Mouse (Mus musculus): Measurements from ENCODE around the gene Cfap58. TPM values are rescaled to one million over a fixed set of nuclear protein-coding genes. Genes with fewer than 3 reads are reported as not detected.

Cfap58 gene
- polyA plus RNA-seq, 1 experiment from 2014 or later = not detected

DNA sequence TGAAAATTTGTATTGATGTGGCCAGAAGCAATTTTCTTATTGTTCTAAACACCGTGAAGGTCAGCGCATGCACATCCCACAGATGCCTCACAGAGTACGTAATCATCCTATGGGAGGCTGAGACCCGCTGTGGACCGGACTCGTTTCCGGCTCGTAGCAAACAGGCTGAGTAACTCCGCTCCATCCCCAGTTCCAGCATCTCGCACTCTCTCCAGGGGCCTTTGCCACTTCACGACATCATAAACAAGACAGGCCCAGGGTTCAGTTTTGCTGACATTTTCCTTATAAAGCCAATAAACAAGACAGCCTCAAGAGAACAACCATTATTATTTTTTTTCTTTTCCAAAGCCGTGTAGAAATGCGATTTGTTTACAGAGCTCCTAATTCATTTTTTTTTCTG, 82.6 kb downstream of the Cfap58 start:
- no peaks in the 10 kb centered on the region for H3K9me3 ChIP-seq (ENCODE audit: control insufficient read depth, low read length)
- no peak overlapping the region for H3K27ac ChIP-seq (ENCODE audit: low read length)
- H3K4me1 ChIP-seq (ENCODE audit: control insufficient read depth, insufficient read depth, low read length) = no peaks in the 10 kb centered on the region
- H3K4me2 ChIP-seq (ENCODE audit: low read depth, low read length) = no peak overlapping the region
- no peak; the same call in 1 of the 2 replicates for ATAC-seq
- no peak overlapping the region for H3K4me3 ChIP-seq (ENCODE audit: low read length)
- 54% methylated on average over 13 of the region's 13 CpGs for WGBS
- H3K9ac ChIP-seq (ENCODE audit: low read depth, low read length) = no peak overlapping the region
- H3K27me3 ChIP-seq (replicated peaks; ENCODE audit: control insufficient read depth, insufficient read depth, low read length) = no peaks in the 10 kb centered on the region
- no peaks in the 10 kb centered on the region for H3K36me3 ChIP-seq (ENCODE audit: control insufficient read depth, insufficient read depth, low read length)

DNA sequence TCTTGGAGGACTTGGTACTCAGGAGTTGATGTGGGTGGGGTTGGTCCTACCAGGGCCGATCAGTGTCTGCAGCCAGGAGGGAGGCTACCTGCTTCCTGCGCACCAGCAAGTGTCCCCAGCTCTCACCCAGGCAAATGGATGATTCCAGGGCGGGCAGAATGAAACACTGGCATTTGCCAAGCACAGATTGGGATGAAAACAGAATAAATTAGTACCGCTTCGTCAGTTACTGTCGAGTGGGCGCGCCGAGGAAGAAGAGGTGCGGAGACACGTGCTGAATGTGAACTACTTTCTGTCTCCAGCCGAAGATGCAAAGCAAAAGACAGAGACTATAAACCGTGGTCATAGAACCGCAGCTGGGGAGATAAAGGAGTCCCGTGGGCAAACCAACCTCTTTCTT, 84.0 kb downstream of the Cfap58 start:
- ATAC-seq = no peak
- H3K4me1 ChIP-seq (ENCODE audit: control insufficient read depth, insufficient read depth, low read length) = no peaks in the 10 kb centered on the region
- H3K4me2 ChIP-seq (ENCODE audit: low read depth, low read length) = no peak overlapping the region
- H3K36me3 ChIP-seq (ENCODE audit: control insufficient read depth, insufficient read depth, low read length) = no peaks in the 10 kb centered on the region
- no peak overlapping the region for H3K27ac ChIP-seq (ENCODE audit: low read length)
- no peaks in the 10 kb centered on the region for H3K27me3 ChIP-seq (replicated peaks; ENCODE audit: control insufficient read depth, insufficient read depth, low read length)
- H3K9me3 ChIP-seq (ENCODE audit: control insufficient read depth, low read length) = no peaks in the 10 kb centered on the region
- H3K9ac ChIP-seq (ENCODE audit: low read depth, low read length) = no peak overlapping the region
- no peak overlapping the region for H3K4me3 ChIP-seq (ENCODE audit: low read length)
- 79% methylated on average over 15 of the region's 15 CpGs for WGBS

DNA sequence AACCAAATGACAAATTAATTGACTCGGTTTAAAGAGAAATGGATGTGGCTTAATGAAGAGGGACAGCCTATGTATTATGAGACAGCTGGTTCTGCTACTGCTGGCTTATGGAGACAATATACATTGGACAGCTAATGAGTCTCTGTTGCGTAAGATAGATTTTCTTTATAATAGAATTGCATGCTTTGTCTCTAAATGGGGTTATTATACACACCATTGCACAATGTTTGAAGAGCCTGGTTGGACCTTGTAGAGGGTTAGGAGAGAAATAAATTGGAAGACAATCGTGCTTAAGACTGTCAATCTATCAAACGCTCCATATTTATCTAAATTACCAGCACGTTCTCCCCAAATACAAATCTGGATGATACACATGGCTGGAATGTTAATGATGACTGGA, 85.3 kb downstream of the Cfap58 start:
- H3K4me2 ChIP-seq (ENCODE audit: low read depth, low read length) = no peak overlapping the region
- H3K4me3 ChIP-seq (ENCODE audit: low read length) = no peak overlapping the region
- no peak for ATAC-seq
- H3K9me3 ChIP-seq (ENCODE audit: control insufficient read depth, low read length) = no peaks in the 10 kb centered on the region
- WGBS = 67% methylated on average over 5 of the region's 5 CpGs
- H3K4me1 ChIP-seq (ENCODE audit: control insufficient read depth, insufficient read depth, low read length) = no peaks in the 10 kb centered on the region
- H3K36me3 ChIP-seq (ENCODE audit: control insufficient read depth, insufficient read depth, low read length) = no peaks in the 10 kb centered on the region
- no peak overlapping the region for H3K27ac ChIP-seq (ENCODE audit: low read length)
- no peak overlapping the region for H3K9ac ChIP-seq (ENCODE audit: low read depth, low read length)
- no peaks in the 10 kb centered on the region for H3K27me3 ChIP-seq (replicated peaks; ENCODE audit: control insufficient read depth, insufficient read depth, low read length)

- Histone ChIP-seq H3K9ac (ENCODE audit: low read depth, low read length) (no peak overlapping the region), H3K27me3 (replicated peaks; ENCODE audit: control insufficient read depth, insufficient read depth, low read length) (no peaks in the 10 kb centered on the region), H3K27ac (ENCODE audit: low read length) (no peak overlapping the region), H3K4me1 (ENCODE audit: control insufficient read depth, insufficient read depth, low read length) (no peaks in the 10 kb centered on the region), H3K4me3 (ENCODE audit: low read length) (no peak overlapping the region), H3K4me2 (ENCODE audit: low read depth, low read length) (no peak overlapping the region), H3K9me3 (ENCODE audit: control insufficient read depth, low read length) (no peaks in the 10 kb centered on the region), H3K36me3 (ENCODE audit: control insufficient read depth, insufficient read depth, low read length) (no peaks in the 10 kb centered on the region)
- 85% methylated on average over 10 of the region's 10 CpGs for WGBS
- no peak for ATAC-seq
These were observed 86.3 kb downstream of the Cfap58 start for GRCm38 (mm10) chr19:48023726-48024125.

GRCm38 (mm10) chr19:48025366-48025765, 87.9 kb downstream of the Cfap58 start:
- Histone ChIP-seq H3K27ac (ENCODE audit: low read length) (no peak overlapping the region), H3K4me1 (ENCODE audit: control insufficient read depth, insufficient read depth, low read length) (no peaks in the 10 kb centered on the region), H3K9ac (ENCODE audit: low read depth, low read length) (no peak overlapping the region), H3K27me3 (replicated peaks; ENCODE audit: control insufficient read depth, insufficient read depth, low read length) (no peaks in the 10 kb centered on the region), H3K4me3 (ENCODE audit: low read length) (no peak overlapping the region), H3K4me2 (ENCODE audit: low read depth, low read length) (no peak overlapping the region), H3K36me3 (ENCODE audit: control insufficient read depth, insufficient read depth, low read length) (no peaks in the 10 kb centered on the region), H3K9me3 (ENCODE audit: control insufficient read depth, low read length) (no peaks in the 10 kb centered on the region)
- WGBS = 84% methylated on average over 8 of the region's 8 CpGs
- ATAC-seq = no peak

DNA sequence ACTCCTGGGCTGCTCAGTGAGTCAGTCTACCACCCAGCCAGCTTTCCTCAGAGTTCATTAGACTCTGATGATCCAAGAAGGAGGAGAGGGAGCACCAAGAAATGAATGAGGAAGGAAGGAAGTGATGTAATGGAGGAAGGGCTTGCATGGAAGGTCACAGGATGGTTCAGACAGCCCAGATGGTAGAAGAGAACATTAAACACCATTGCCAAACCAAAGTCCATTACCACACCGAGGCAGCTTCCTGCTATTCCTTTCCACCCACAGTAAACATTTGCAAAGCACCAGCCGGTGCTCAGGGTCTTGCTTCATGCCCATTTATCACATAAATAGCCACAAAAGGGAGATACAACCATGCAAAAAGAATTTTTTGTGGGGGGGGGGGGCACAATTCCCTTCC, 89.4 kb downstream of the Cfap58 start:
- H3K27me3 ChIP-seq (replicated peaks; ENCODE audit: control insufficient read depth, insufficient read depth, low read length) = no peaks in the 10 kb centered on the region
- H3K9me3 ChIP-seq (ENCODE audit: control insufficient read depth, low read length) = no peaks in the 10 kb centered on the region
- ATAC-seq = no peak
- WGBS = 27% methylated on average over 2 of the region's 2 CpGs
- H3K36me3 ChIP-seq (ENCODE audit: control insufficient read depth, insufficient read depth, low read length) = no peaks in the 10 kb centered on the region
- no peak overlapping the region for H3K4me2 ChIP-seq (ENCODE audit: low read depth, low read length)
- no peaks in the 10 kb centered on the region for H3K4me1 ChIP-seq (ENCODE audit: control insufficient read depth, insufficient read depth, low read length)
- H3K27ac ChIP-seq (ENCODE audit: low read length) = no peak overlapping the region
- no peak overlapping the region for H3K4me3 ChIP-seq (ENCODE audit: low read length)
- no peak overlapping the region for H3K9ac ChIP-seq (ENCODE audit: low read depth, low read length)

DNA sequence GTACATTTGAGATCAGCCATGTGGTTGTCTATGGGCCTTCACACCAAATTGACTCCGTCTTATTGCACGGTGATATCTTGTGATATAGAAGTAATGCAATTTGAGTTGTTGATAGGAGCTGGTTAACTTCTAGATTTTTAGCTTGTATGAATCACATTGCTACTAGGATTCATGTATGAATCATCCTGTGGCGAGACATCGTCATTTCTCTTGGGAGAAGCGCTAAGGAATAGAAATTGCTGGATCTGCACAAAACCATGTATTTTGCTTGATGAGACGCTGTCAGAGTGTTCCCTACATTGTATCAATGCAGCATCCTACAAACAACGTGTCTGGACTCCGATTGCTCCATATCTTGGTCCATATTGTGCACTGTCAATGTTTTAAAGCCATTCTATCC, 102.1 kb downstream of the Cfap58 start:
- Histone ChIP-seq H3K4me2 (ENCODE audit: low read depth, low read length) (no peak overlapping the region), H3K27me3 (replicated peaks; ENCODE audit: control insufficient read depth, insufficient read depth, low read length) (no peaks in the 10 kb centered on the region), H3K4me1 (ENCODE audit: control insufficient read depth, insufficient read depth, low read length) (no peaks in the 10 kb centered on the region), H3K4me3 (ENCODE audit: low read length) (no peak overlapping the region), H3K9me3 (ENCODE audit: control insufficient read depth, low read length) (no peaks in the 10 kb centered on the region), H3K27ac (ENCODE audit: low read length) (no peak overlapping the region), H3K36me3 (ENCODE audit: control insufficient read depth, insufficient read depth, low read length) (no peaks in the 10 kb centered on the region), H3K9ac (ENCODE audit: low read depth, low read length) (no peak overlapping the region)
- WGBS = 86% methylated on average over 8 of the region's 8 CpGs
- no peak for ATAC-seq

- Histone ChIP-seq H3K27ac (ENCODE audit: low read length) (no peak overlapping the region), H3K4me3 (ENCODE audit: low read length) (no peak overlapping the region), H3K4me1 (ENCODE audit: control insufficient read depth, insufficient read depth, low read length) (no peaks in the 10 kb centered on the region), H3K27me3 (replicated peaks; ENCODE audit: control insufficient read depth, insufficient read depth, low read length) (no peaks in the 10 kb centered on the region), H3K36me3 (ENCODE audit: control insufficient read depth, insufficient read depth, low read length) (no peaks in the 10 kb centered on the region), H3K9ac (ENCODE audit: low read depth, low read length) (no peak overlapping the region), H3K9me3 (ENCODE audit: control insufficient read depth, low read length) (no peaks in the 10 kb centered on the region), H3K4me2 (ENCODE audit: low read depth, low read length) (no peak overlapping the region)
- no peak for ATAC-seq
- WGBS = 81% methylated on average over 7 of the region's 7 CpGs
These were observed 109.8 kb downstream of the Cfap58 start for GRCm38 (mm10) chr19:48047315-48047714.

DNA sequence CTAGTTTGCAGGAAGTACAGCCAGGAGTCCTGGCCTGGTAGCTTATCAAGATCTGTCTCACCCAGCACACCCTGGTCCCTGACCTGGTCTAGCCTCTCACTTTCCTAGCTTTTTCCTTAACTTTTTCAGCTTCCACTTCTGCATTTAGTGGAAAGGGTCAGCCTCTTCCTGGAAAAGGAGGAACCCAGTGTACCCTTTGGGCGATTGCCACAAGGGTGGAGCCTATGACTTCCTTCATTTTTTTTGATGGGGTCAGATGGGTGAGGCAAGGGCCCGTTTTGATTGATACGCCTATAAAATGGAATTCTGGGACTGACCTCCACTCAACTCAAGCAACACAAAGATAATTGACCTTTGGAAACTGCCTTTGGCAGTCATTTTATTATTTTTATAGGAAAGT, 111.9 kb downstream of the Cfap58 start:
- no peaks in the 10 kb centered on the region for H3K4me1 ChIP-seq (ENCODE audit: control insufficient read depth, insufficient read depth, low read length)
- H3K36me3 ChIP-seq (ENCODE audit: control insufficient read depth, insufficient read depth, low read length) = no peaks in the 10 kb centered on the region
- ATAC-seq = no peak
- no peaks in the 10 kb centered on the region for H3K9me3 ChIP-seq (ENCODE audit: control insufficient read depth, low read length)
- no peak overlapping the region for H3K27ac ChIP-seq (ENCODE audit: low read length)
- no peak overlapping the region for H3K4me3 ChIP-seq (ENCODE audit: low read length)
- H3K27me3 ChIP-seq (replicated peaks; ENCODE audit: control insufficient read depth, insufficient read depth, low read length) = no peaks in the 10 kb centered on the region
- H3K4me2 ChIP-seq (ENCODE audit: low read depth, low read length) = no peak overlapping the region
- H3K9ac ChIP-seq (ENCODE audit: low read depth, low read length) = no peak overlapping the region
- 61% methylated on average over 3 of the region's 3 CpGs for WGBS

DNA sequence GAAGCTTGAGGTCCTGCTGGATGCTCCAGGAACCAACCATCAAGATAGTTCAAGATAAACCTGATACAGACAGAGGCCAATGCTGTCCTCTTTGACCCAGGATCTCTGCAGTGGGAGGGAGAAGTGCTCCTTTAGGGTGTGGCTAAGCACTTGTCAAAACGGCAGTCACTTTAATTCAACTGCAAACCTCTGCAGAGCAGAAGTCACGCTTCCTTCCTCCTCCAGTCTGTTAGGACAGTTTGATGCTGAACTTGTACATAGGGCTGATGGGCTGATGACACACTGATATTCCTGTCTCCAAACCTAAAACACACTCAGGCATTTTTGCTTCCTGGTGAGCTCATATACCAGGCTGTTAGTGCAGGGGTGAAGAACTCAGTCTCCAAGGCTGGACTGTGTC, 125.8 kb downstream of the Cfap58 start:
- Histone ChIP-seq H3K4me3 (ENCODE audit: low read length) (no peak overlapping the region), H3K9ac (ENCODE audit: low read depth, low read length) (no peak overlapping the region), H3K4me1 (ENCODE audit: control insufficient read depth, insufficient read depth, low read length) (0 out of 2 replicates have a peak, but pooled peaks cover 3% of the 10 kb centered on the region), H3K4me2 (ENCODE audit: low read depth, low read length) (no peak overlapping the region), H3K27me3 (replicated peaks; ENCODE audit: control insufficient read depth, insufficient read depth, low read length) (no peaks in the 10 kb centered on the region), H3K36me3 (ENCODE audit: control insufficient read depth, insufficient read depth, low read length) (no peaks in the 10 kb centered on the region), H3K27ac (ENCODE audit: low read length) (no peak overlapping the region), H3K9me3 (ENCODE audit: control insufficient read depth, low read length) (no peaks in the 10 kb centered on the region)
- no peak for ATAC-seq
- WGBS = 27% methylated on average over 2 of the region's 2 CpGs

Data from intestine, embryonic 16.5 days (tissue).